Mouse (Mus musculus): ENCODE data around the gene Ceacam16.

Gene Ceacam16

DNA sequence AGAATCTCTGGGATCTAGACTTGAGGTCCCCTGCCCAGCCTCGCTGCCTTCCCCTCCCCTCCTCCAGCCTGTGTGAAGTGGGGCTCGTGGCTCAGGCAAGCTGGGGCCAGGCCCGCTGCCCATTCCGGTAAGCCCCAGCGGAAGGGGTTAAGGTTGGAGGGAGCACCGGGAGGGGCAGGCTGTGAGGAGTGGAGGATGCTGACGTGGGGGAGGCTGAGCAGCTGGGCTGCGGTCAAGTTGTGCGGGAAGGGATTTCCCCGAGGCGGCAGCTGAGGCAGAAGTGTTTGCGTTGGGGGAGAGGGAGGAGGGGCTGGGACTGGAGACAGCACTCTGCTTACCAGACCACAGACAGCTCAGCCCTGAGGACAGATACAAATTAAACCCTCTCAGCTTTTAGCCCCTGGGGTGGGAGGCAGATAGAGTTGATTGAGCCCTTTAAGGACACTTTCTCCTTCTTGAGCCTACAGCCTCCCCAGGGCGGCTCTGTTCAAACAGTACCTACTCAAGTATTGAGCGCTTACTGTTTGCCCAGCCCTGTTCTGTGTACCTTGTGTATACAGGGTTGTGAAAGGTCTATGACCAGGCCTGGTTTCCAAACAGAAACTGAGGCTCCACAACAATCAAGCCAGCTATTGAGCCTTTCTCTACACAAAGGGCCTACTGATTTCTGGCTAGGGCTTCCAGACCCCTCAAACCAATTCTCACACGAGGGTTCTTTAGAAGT lies 43.6 kb downstream of the Ceacam16 start:
- in situ Hi-C loops (cut with MboI, MseI), result loop anchor here (10.0 kb wide), 1 partner anchor 137 kb away; the partner anchor contains the start of gene Igsf23

- in situ Hi-C loops (cut with MboI, MseI), result loop anchor here (10.0 kb wide), 1 partner anchor 139 kb away; the partner anchor contains the start of gene Igsf23
These were observed 44.8 kb downstream of the Ceacam16 start for GRCm38 (mm10) chr7:19816224-19816771.

DNA sequence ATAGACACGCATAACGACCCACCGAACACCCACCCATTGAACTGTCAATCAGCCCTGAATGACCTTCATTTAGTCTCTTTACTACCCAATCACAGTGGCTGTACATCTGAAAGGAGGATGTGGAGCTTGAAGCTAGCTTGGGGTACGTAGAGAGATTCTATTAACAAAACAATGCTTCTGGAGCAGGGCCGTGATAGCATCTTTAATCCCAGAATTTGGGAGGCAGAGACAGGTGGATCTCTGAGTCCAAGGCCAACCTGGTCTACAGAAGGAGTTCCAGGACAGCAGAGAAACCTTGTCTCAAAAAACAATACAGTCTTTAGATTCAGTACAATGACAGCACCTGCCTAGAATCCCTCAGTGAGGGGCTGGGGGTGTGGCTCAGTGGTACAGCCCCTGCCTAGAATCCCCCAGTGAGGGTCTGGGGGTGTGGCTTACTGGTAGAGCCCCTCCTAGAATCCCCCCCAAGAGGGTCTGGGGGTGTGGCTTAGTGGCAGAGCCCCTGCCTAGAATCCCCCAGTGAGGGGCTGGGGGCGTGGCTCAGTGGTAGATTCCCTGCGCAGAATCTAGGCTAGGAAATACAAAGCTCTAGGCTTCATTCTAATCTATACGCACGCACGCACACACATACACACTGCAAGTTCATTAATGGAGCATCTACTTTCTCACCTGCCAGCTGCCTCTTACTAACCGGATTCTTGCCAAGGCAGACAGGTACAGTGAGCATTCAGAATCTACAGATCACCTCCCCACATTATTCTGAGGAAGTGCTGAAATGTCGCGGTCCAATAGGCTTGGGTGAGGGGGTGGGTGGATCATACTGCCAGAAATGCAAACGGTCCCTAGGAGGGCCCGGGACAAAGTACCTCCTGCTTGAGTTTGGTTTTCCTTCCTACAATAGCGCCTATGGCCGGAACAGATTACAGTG lies 45.5 kb downstream of the Ceacam16 start:
- in situ Hi-C loops (cut with MboI, MseI), result loop anchor here (10.0 kb wide), 1 partner anchor 139 kb away; the partner anchor contains the start of gene Igsf23

DNA sequence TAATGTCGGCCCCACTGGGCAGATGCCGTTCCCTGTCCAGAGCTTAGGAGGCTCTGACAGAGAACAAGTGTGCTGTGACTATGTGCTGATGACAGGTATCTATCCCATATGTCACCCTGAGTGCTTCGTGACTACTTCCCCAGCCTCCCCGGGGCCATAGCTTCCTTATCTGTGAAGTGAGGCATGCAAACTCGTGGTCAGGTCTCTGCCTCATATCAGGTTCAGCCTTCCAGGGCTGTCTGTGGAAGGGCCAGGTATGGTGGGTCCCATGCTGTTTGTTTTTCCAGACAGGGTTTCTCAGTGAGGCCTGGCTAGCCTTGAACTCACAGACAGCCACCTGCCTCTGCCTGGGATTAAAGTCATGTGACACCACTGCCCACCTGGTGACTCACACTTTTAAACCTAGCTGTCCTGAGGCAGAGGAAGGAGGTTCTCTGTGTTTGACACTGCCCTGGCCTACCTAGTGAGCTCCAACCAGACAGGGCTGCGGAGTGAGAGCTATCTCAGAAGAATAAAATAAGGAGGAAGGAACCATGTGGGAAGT lies 47.4 kb downstream of the Ceacam16 start:
- in situ Hi-C loops (cut with MboI, MseI), result loop anchor here (10.0 kb wide), 1 partner anchor 141 kb away; the partner anchor contains the start of gene Igsf23

- in situ Hi-C loops (cut with MboI, MseI), result loop anchor here (10.0 kb wide), 1 partner anchor 142 kb away; the partner anchor contains the start of gene Igsf23
These were observed 47.9 kb downstream of the Ceacam16 start for GRCm38 (mm10) chr7:19813161-19813560.

GRCm38 (mm10) chr7:19811114-19811513 lies 50.0 kb downstream of the Ceacam16 start:
- in situ Hi-C loops (cut with MboI, MseI), result loop anchor here (10.0 kb wide), 1 partner anchor 144 kb away; the partner anchor contains the start of gene Igsf23

DNA sequence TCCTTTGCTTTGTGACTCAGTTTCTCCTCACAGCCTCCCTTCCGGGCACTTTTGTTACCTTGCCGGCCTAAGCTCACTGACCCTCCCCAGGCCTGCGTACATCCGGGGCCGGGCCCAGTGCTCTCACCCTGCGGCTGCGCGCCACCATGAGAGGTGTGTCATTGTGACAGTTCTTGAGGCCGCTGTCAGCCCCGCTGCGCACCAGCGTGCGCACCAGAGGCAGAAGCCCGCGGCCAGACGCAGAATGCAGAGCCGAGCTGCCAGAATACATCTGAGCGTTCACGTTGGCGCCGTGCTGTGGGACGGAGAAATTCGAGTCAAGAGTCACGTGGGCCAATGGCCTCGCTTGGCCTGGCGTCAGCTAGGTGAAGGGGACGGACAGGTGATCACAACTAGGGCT lies 51.7 kb downstream of the Ceacam16 start:
- in situ Hi-C loops (cut with MboI, MseI), result no loop called here

GRCm38 (mm10) chr7:19806356-19806969 lies 54.6 kb downstream of the Ceacam16 start:
- in situ Hi-C loops (cut with MboI, MseI), result no loop called here

GRCm38 (mm10) chr7:19802995-19803394 lies 58.1 kb downstream of the Ceacam16 start:
- in situ Hi-C loops (cut with MboI, MseI), result loop anchor here (5.0 kb wide), 1 partner anchor 39 kb away; no protein-coding TSS in a partner anchor
